Mouse (Mus musculus) midbrain, embryonic 14.5 days (tissue): ENCODE measurements around the gene Cass4. TPM values are rescaled to one million over a fixed set of nuclear protein-coding genes. Genes with fewer than 3 reads are reported as not detected.
A peak's percentile ranks its signal among the peaks of the same experiment; 100 is the strongest.

Experiments
- ATAC-seq: fragments of 200-750 bp; cut with Nextera tagmentation; 2 replicates; pipeline ENCODE4 v1.8.0; 2017; ENCODE audit warnings: moderate number of reproducible peaks, moderate library complexity; ENCODE audit not compliant: low FRiP score, low TSS enrichment
- DNase-seq: peaks from one replicate; pipeline ENCODE4 v3.0.0-alpha.2; 2015
- H3K27ac ChIP-seq: fragments of 300-500 bp; sonication (generic); replicated peaks from 2 replicates; pipeline ENCODE4 v1.5.1; 2014; ENCODE audit warnings: mild to moderate bottlenecking, low read depth, low read length, moderate library complexity
- H3K27me3 ChIP-seq: fragments of 300-500 bp; sonication (generic); 2 replicates; pipeline ENCODE4 v1.6.1; 2014; ENCODE audit warnings: low read length, control low read depth, mixed read lengths; ENCODE audit not compliant: control insufficient read depth, insufficient read depth
- H3K36me3 ChIP-seq: fragments of 300-500 bp; sonication (generic); 2 replicates; pipeline ENCODE4 v1.6.1; 2014; ENCODE audit warnings: low read length, control low read depth; ENCODE audit not compliant: control insufficient read depth, insufficient read depth
- H3K4me1 ChIP-seq: fragments of 300-500 bp; sonication (generic); 2 replicates; pipeline ENCODE4 v1.6.1; 2014; ENCODE audit warnings: mild to moderate bottlenecking, antibody characterized with exemption, low read length, control low read depth; ENCODE audit not compliant: control insufficient read depth, insufficient read depth
- H3K4me2 ChIP-seq: fragments of 300-500 bp; sonication (generic); 2 replicates; pipeline ENCODE4 v1.6.1; 2014; ENCODE audit warnings: mild to moderate bottlenecking, low read length, moderate library complexity
- H3K4me3 ChIP-seq: fragments of 300-500 bp; sonication (generic); replicated peaks from 2 replicates; pipeline ENCODE4 v1.5.1; 2014; ENCODE audit warnings: low read depth, low read length
- H3K9ac ChIP-seq: fragments of 300-500 bp; sonication (generic); replicated peaks from 2 replicates; pipeline ENCODE4 v1.6.1; 2014; ENCODE audit warnings: mild to moderate bottlenecking, low read length, moderate library complexity
- H3K9me3 ChIP-seq: fragments of 300-500 bp; sonication (generic); 2 replicates; pipeline ENCODE4 v1.6.1; 2016; ENCODE audit warnings: low read length, control low read depth, mixed read lengths; ENCODE audit not compliant: control insufficient read depth
- WGBS: fragments of 180-500 bp; shearing (Covaris S2); extraction: QIAGEN DNeasy Blood & Tissue Kit; methylation state at CpG from one replicate; pipeline ENCODE4 v1.1.7; 2014; 5-methylcytosine and 5-hydroxymethylcytosine counted together
- polyA plus RNA-seq: library from polyadenylated mRNA; unstranded; fragments of >200 nt; fragmentation: Nextera tagmentation; extraction: Ambion mirVana; gene quantifications from 2 replicates; pipeline ENCODE4 v1.2.1, GENCODE M21; 2014

The Cass4 gene
- polyA plus RNA-seq, 1 experiment from 2014 or later = 0.28 TPM

GRCm38 (mm10) chr2:172395961-172396360 lies 2.4 kb downstream of the Cass4 start:
- H3K4me3 ChIP-seq = no peak overlapping the region
- no peak overlapping the region for H3K9ac ChIP-seq
- DNase-seq = no peak
- ATAC-seq = no peak
- H3K27ac ChIP-seq = no peak overlapping the region
- H3K27me3 ChIP-seq = no peaks in the 10 kb centered on the region
- no peaks in the 10 kb centered on the region for H3K9me3 ChIP-seq
- no peak overlapping the region for H3K4me2 ChIP-seq
- no peaks in the 10 kb centered on the region for H3K36me3 ChIP-seq
- no peaks in the 10 kb centered on the region for H3K4me1 ChIP-seq
- WGBS = 38% methylated on average over 9 of the region's 9 CpGs

GRCm38 (mm10) chr2:172399901-172400300 lies 6.3 kb downstream of the Cass4 start:
- Histone ChIP-seq H3K27me3 (no peaks in the 10 kb centered on the region), H3K36me3 (no peaks in the 10 kb centered on the region), H3K9ac (no peak overlapping the region), H3K27ac (no peak overlapping the region), H3K4me3 (no peak overlapping the region), H3K4me2 (no peak overlapping the region), H3K9me3 (no peaks in the 10 kb centered on the region), H3K4me1 (no peaks in the 10 kb centered on the region)
- ATAC-seq = no peak
- DNase-seq = peak; percentile 14
- WGBS = 29% methylated on average over 9 of the region's 9 CpGs

- 76% methylated on average over 13 of the region's 13 CpGs for whole genome bisulfite sequencing
- Histone ChIP-seq H3K27ac (no peak overlapping the region), H3K4me3 (no peak overlapping the region), H3K27me3 (no peaks in the 10 kb centered on the region), H3K9me3 (no peaks in the 10 kb centered on the region), H3K4me1 (no peaks in the 10 kb centered on the region), H3K9ac (no peak overlapping the region), H3K4me2 (no peak overlapping the region), H3K36me3 (no peaks in the 10 kb centered on the region)
- ATAC-seq (no peak), DNase-seq (no peak)
These were observed 7.7 kb downstream of the Cass4 start for GRCm38 (mm10) chr2:172401116-172401825.

- Histone ChIP-seq H3K9me3 (no peaks in the 10 kb centered on the region), H3K27ac (no peak overlapping the region), H3K4me1 (no peaks in the 10 kb centered on the region), H3K4me2 (no peak overlapping the region), H3K9ac (no peak overlapping the region), H3K4me3 (no peak overlapping the region), H3K36me3 (no peaks in the 10 kb centered on the region), H3K27me3 (no peaks in the 10 kb centered on the region)
- DNase-seq (no peak), ATAC-seq (no peak)
- 61% methylated on average over 7 of the region's 7 CpGs for WGBS
These were observed 10.6 kb downstream of the Cass4 start for GRCm38 (mm10) chr2:172404239-172404638.

- H3K4me3 ChIP-seq = no peak overlapping the region
- no peak overlapping the region for H3K4me2 ChIP-seq
- H3K27me3 ChIP-seq = no peaks in the 10 kb centered on the region
- ATAC-seq (no peak), DNase-seq (no peak)
- no peak overlapping the region for H3K27ac ChIP-seq
- no peaks in the 10 kb centered on the region for H3K4me1 ChIP-seq
- no peak overlapping the region for H3K9ac ChIP-seq
- WGBS = 67% methylated on average over 3 of the region's 3 CpGs
- no peaks in the 10 kb centered on the region for H3K36me3 ChIP-seq
- H3K9me3 ChIP-seq = no peaks in the 10 kb centered on the region
These were observed 11.4 kb downstream of the Cass4 start for GRCm38 (mm10) chr2:172405011-172405410.

- H3K4me2 ChIP-seq = no peak overlapping the region
- no peak overlapping the region for H3K4me3 ChIP-seq
- 83% methylated on average over 4 of the region's 4 CpGs for WGBS
- H3K36me3 ChIP-seq = no peaks in the 10 kb centered on the region
- H3K27ac ChIP-seq = no peak overlapping the region
- H3K9ac ChIP-seq = no peak overlapping the region
- H3K27me3 ChIP-seq = no peaks in the 10 kb centered on the region
- no peaks in the 10 kb centered on the region for H3K9me3 ChIP-seq
- no peaks in the 10 kb centered on the region for H3K4me1 ChIP-seq
- ATAC-seq = no peak
- DNase-seq = no peak
These were observed 12.6 kb downstream of the Cass4 start for GRCm38 (mm10) chr2:172406173-172406572.

- WGBS = 81% methylated on average over 2 of the region's 2 CpGs
- Histone ChIP-seq H3K4me2 (no peak overlapping the region), H3K9me3 (no peaks in the 10 kb centered on the region), H3K27me3 (no peaks in the 10 kb centered on the region), H3K27ac (no peak overlapping the region), H3K4me1 (no peaks in the 10 kb centered on the region), H3K36me3 (no peaks in the 10 kb centered on the region), H3K4me3 (no peak overlapping the region), H3K9ac (no peak overlapping the region)
- DNase-seq (no peak), ATAC-seq (no peak)
These were observed 13.9 kb downstream of the Cass4 start for GRCm38 (mm10) chr2:172407499-172407898.

- no peak overlapping the region for H3K4me3 ChIP-seq
- 81% methylated on average over 2 of the region's 2 CpGs for WGBS
- H3K4me1 ChIP-seq = no peaks in the 10 kb centered on the region
- ATAC-seq (no peak), DNase-seq (no peak)
- no peaks in the 10 kb centered on the region for H3K27me3 ChIP-seq
- no peaks in the 10 kb centered on the region for H3K9me3 ChIP-seq
- H3K27ac ChIP-seq = no peak overlapping the region
- no peak overlapping the region for H3K9ac ChIP-seq
- H3K4me2 ChIP-seq = no peak overlapping the region
- H3K36me3 ChIP-seq = no peaks in the 10 kb centered on the region
These were observed 17.1 kb downstream of the Cass4 start for GRCm38 (mm10) chr2:172410686-172411085.

GRCm38 (mm10) chr2:172411091-172411490 lies 17.5 kb downstream of the Cass4 start:
- Histone ChIP-seq H3K4me1 (no peaks in the 10 kb centered on the region), H3K9ac (no peak overlapping the region), H3K4me2 (no peak overlapping the region), H3K27me3 (no peaks in the 10 kb centered on the region), H3K36me3 (no peaks in the 10 kb centered on the region), H3K9me3 (no peaks in the 10 kb centered on the region), H3K4me3 (no peak overlapping the region), H3K27ac (no peak overlapping the region)
- ATAC-seq (no peak), DNase-seq (no peak)
- 84% methylated on average over 11 of the region's 11 CpGs for WGBS
